Mouse (Mus musculus) brain, embryonic 14.5 days (tissue): ENCODE data around the gene Anxa5.

Experiments used
- CTCF ChIP-seq: fragments of 200-500 bp; IDR thresholded peaks from 2 replicates; pipeline ENCODE4 v1.5.1; 2012; ENCODE audit warnings: inconsistent platforms, mild to moderate bottlenecking, moderate library complexity, borderline replicate concordance; ENCODE audit not compliant: insufficient read depth, insufficient read length; ENCODE audit errors: extremely low read depth
- POLR2A ChIP-seq: fragments of 200-500 bp; IDR thresholded peaks from 2 replicates; pipeline ENCODE4 v1.6.1; 2012; ENCODE audit warnings: mild to moderate bottlenecking, inconsistent platforms, borderline replicate concordance; ENCODE audit not compliant: poor library complexity, insufficient read depth, insufficient read length, severe bottlenecking; ENCODE audit errors: extremely low read depth

GRCm38 (mm10) chr3:36446041-36446440 is 29.7 kb downstream of the Anxa5 start:
- no peak for TF ChIP-seq CTCF
- TF ChIP-seq POLR2A: no peak
